Mouse (Mus musculus) thymus, postnatal 10 days (tissue): Measurements from ENCODE around the gene Sapcd2.
"Not testable (repeated sequence)": the region's sequence is repeated elsewhere in the genome, so short reads cannot be mapped to it uniquely, and the experiment has no call there.

Experiments
- DNase-seq, 2 experiments: peaks; one replicate each; pipeline ENCODE4 v3.0.0; 2021; ENCODE audit warnings: low spot score in 2 of 2

The Sapcd2 gene

DNA sequence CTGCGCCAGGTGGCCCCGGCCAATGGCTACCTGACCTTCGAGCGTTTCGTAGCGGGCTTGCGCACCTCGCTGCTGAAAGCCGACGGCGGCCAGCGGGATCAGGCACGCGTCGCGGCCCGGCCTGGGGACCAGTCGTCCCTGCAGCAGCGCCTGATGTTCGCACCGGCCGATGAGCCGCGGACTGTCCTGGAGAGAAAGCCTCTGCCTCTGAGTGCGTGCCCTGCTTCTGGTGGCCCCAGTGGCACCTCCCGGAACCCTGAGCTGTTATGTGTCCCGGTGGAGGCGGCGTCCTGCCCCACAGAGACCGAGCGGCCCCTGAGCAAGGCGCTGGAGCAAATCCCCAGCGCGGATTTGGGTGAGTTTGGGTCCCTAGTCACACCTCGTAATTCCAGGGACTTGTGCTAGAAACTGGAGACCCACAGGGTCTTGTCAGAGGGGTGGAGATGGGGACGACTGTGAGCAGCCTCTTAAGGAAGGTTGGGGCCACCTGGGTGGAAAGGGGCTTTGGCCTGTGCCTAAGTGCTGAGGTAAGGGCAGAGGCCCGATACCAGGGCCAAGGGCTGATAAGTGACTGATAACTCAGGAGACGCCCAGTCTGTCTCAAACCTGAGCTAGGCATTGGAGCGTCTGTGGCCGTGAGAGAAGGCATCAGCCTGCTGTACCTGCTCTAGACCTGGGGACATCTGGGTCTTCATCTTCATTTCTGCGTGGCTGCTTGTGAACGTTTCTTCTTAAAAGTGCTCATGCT is 697 bp downstream of the Sapcd2 start:
- no peak for DNase-seq

- DNase-seq = no peak
These were observed 1.3 kb downstream of the Sapcd2 start for GRCm38 (mm10) chr2:25373431-25373830.

DNA sequence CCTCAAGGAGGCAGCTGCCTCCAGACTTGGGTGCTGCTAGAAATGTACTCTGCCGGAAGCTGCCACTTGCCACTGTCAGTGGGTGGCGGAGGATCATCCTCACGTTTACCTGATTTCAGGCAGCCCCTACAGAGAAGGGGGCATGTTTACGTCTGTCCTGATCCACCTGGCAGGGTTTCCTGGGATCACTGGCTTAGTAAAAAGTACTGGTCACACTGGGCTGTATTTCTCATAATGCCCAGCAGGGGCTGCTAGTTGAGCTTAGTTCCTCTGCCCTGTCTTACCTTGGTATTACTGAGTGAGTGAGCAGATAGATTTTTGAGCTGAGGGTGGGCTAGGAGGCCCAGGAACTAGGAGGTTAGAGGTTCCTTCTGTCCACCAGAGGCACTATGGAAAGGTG is 4.5 kb downstream of the Sapcd2 start:
- DNase-seq = peak in 1 of 2 experiments; percentile 31

DNA sequence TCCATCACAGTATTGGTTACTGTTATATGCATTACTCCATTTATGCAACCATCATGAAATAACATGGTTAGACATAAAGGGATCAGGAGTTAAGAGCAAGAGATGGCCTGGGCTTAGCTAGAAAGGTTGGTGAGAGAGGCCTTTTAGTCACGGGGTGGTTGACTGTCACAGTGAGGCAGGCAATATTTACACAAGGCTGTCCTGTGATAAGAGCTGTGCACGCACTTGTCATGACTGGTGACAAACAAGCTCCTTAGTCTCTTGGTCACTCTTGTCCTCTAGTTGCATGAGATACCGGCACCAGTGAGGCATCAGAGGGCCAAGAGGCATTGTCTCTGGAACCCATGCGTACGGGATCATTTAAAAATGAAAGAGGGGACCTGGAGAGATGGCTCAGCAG is 12.4 kb downstream of the Sapcd2 start:
- no peak for DNase-seq

DNA sequence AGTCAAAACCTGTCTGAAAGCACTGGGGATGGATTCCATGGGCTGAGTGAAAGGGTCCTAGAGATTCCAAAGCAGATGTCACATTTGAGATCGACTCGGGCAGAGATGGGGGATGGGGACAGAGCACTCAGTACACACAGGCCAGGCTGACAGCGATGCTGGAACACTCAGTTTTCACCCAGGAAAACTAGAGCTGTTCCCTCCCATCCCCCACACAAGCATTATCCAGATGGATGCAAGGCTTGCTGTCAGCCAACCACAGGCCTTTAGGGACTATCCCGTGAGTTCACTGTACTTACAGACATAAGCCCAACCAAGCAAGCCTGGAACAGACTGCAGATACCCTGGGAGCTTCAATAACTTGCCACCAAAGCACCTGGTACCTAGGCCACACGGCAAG is 19.1 kb downstream of the Sapcd2 start:
- DNase-seq = no peak

- DNase-seq = no peak
These were observed 22.4 kb downstream of the Sapcd2 start for GRCm38 (mm10) chr2:25394281-25395221.

GRCm38 (mm10) chr2:25395721-25396596 is 23.8 kb downstream of the Sapcd2 start, which contains the start of gene Entpd2:
Entpd2 (plus strand) TSS chr2:25395874.
- no peak for DNase-seq

- no peak for DNase-seq
These were observed 24.5 kb downstream of the Sapcd2 start for GRCm38 (mm10) chr2:25396597-25396983.

- no peak for DNase-seq
These were observed 24.9 kb downstream of the Sapcd2 start for GRCm38 (mm10) chr2:25397010-25397409.

DNA sequence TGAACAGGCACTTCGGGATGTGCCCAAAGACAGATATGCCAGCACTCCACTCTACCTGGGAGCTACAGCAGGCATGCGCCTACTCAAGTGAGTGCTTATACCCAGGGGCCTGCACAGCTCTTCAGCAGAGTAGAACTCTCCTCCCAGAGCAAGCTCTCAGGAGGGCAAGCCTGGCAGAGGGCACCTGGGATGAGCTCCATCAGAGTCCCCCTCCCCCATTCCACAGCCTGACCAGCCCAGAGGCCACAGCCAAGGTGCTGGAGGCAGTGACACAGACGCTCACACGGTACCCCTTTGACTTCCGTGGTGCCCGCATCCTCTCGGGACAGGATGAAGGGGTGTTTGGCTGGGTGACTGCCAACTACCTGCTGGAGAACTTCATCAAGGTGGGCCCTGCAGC is 25.9 kb downstream of the Sapcd2 start:
- DNase-seq = no peak

GRCm38 (mm10) chr2:25399051-25399450 is 26.9 kb downstream of the Sapcd2 start, which contains the start of gene Npdc1:
Npdc1 (plus strand) TSS chr2:25399351.
- no peak for DNase-seq

GRCm38 (mm10) chr2:25400291-25400690 is 28.2 kb downstream of the Sapcd2 start:
- DNase-seq = no peak

DNA sequence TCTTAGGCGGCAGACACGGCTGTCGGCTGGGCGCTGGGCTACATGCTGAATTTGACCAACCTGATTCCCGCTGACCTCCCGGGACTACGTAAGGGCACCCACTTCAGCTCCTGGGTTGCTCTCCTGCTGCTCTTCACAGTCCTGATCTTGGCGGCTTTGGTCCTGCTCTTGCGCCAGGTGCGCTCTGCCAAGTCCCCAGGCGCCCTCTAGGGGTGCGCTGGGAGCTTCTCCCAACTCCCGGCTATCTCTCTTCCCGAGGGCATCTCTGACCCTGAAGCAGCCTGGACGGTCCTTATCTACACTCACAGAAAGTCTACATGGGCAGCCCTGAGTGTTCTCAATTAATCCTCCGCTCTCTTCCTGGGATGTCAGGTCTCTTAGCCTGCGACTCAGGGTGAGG is 28.6 kb downstream of the Sapcd2 start:
- DNase-seq = peak in 1 of 2 experiments; percentile 39

GRCm38 (mm10) chr2:25402377-25402971 is 30.4 kb downstream of the Sapcd2 start:
- peak; percentile 63 to 89 for DNase-seq

- DNase-seq = peak in 1 of 2 experiments; percentile 27
These were observed 31.0 kb downstream of the Sapcd2 start for GRCm38 (mm10) chr2:25402972-25403601.

DNA sequence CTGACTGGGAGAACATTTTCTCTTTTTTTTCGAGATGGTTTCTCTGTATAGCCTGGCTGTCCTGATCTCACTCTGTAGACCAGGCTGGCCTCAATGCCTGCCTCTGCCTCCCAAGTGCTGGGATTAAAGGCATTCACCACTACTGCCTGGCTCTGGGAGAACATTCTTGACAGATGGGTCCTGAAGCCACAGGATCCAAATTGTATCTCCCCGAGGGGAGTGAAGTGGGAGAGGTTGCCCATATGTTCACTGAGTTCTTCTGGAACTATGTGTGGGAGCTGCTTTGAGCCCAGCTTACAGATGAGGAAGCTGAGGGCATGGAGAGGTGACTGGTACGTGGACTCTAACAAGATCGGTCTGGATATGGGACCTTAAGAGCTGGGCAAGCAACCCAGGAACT is 31.9 kb downstream of the Sapcd2 start:
- DNase-seq = no peak

GRCm38 (mm10) chr2:25408908-25409307 is 36.8 kb downstream of the Sapcd2 start:
- DNase-seq = peak in 1 of 2 experiments; percentile 2

GRCm38 (mm10) chr2:25413436-25413835 is 41.3 kb downstream of the Sapcd2 start:
- DNase-seq = not testable (repeated sequence)

DNA sequence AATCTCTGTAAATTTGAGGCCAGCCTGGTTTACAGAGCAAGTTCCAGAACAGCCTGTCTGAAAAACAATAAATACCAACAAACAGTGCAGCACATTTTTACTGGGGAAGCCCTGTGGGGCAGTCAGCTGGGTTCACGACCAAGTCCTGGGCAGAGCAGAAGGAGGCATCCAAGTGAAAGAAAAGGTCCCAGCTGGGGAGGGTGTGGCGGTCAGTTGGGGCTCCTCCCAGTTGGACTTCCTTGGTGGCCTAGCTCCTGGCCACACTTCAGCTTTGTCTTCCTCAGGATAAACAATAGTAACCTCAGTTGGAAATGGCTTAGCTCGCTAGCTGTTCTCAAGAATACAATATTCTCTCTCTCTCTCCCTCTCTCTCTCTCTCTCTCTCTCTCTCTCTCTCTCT is 45.3 kb downstream of the Sapcd2 start:
- DNase-seq = no peak

DNA sequence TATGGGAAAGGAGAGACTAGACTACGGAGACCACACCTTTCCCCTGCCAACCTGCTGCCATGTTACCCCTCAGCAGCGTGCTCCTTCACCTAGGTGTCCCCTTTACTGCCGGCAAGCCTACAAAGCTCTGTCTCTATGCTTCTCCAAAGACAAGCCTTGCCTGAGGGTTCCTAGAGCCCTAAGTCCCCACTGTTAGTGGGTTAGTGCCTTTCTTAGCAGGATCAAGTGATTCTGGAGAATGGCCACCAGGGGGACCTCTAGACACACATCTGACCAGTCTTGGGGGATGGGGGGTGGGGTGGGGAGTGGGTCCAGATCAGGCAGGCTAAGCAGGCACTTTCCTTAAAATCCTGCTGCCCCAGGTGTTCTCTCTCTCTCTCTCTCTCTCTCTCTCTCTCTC is 49.8 kb downstream of the Sapcd2 start:
- DNase-seq = peak; percentile 27 to 68
